Mouse (Mus musculus) left cerebral cortex, adult 11 months (tissue): ENCODE results near the gene Rbbp6.

Source experiments
- DNase-seq: peaks from one replicate; pipeline ENCODE4 v3.0.0; 2022; ENCODE audit warnings: low spot score

The Rbbp6 gene

GRCm38 (mm10) chr7:123046473-123047091 is 81.1 kb downstream of the Rbbp6 start:
- DNase-seq, result no peak
